Mouse (Mus musculus) thymus, postnatal 0 days (tissue): ENCODE data around the gene Apool. TPM values are rescaled to one million over a fixed set of nuclear protein-coding genes. Genes with fewer than 3 reads are reported as not detected.
A peak's percentile ranks its signal among the peaks of the same experiment; 100 is the strongest.

Source experiments
- DNase-seq: peaks from one replicate; pipeline ENCODE4 v3.0.0-alpha.2; 2015; ENCODE audit warnings: low spot score
- polyA plus RNA-seq: library from polyadenylated mRNA; unstranded; fragments of >200 nt; fragmentation: Nextera tagmentation; extraction: Ambion mirVana; gene quantifications from 2 replicates; pipeline ENCODE4 v1.2.1, GENCODE M21; 2015

Apool gene
- polyA plus RNA-seq = 48.1 and 53.1 TPM in 2 replicates

DNA sequence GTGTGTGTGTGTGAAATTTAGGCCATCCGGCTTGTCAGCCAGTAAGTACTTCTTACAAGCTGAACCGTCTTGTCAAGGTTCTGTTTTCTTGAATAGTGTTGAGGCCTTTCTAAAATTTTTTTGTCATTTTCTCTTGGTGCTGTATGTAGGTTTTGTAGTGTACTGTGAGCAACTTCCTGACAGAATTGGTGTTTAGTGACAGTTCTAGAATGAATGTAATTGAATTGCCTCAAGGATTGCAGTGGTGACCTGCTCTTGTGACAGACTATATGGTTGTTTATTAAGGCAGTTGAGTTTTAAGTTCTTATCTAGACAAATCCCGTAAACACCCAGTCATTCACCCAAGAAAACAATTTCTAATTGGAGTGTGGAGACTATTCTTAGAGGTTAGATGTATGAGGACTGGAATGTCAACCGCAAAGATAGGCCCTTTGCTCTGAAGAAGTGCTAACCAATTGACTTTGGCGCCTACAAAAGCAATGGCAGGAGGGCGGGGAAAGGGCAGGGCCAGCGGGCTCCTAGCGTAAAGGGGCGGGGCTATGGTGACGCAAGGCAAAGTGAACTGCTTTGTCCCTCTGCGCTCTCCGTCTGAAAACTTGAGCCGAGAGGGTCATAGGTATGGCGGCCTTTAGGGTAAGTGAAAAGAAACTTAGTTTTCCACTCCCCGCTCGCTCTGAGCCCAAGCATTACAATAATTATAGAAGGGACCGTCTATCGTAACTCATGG is at the start of gene Apool:
Gene Apool (plus strand): TSS at position 531 of the 727 bp plus-strand sequence.
- peak; percentile 84 for DNase-seq

DNA sequence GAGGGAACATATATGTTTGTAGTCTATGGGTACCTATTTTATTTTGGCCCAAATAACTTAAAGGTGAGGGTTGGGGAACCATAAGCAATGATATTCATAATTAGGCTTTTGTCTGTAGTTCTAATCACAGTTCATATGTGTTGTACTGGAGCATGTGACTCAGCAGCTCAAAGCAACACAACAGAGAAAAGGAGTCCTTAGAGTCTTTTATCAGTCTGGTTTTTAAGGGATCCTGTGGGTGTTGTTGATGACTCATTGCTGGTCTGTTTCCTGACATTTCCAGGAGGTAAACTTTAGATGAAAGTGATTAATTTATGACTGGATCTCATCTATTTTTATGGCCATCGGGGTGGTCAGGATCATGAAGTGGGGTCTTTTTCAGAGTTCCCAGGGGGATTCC is 37.6 kb upstream of the Apool start:
- no peak for DNase-seq

GRCm38 (mm10) chrX:112311531-112311887 is 375 bp downstream of the Apool start:
- no peak for DNase-seq

DNA sequence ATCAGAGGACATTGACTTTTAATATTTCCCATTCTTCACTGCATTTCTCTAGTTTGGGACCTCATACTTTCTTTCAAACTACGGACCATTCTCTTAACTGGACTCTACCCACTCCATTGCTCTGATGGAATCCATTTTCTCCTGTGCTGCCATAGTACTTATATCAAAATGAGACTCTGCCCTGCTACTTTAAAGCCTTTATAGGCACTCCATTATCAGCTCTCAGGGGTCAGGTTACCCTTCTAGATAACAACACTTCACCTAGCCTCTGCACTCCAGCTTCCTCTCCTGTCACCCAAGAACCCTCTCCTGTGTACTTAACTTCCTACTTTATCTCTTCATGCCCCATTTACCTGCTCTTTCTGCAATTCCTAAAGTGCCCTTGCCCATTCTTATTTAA is 960 bp downstream of the Apool start:
- no peak for DNase-seq

DNA sequence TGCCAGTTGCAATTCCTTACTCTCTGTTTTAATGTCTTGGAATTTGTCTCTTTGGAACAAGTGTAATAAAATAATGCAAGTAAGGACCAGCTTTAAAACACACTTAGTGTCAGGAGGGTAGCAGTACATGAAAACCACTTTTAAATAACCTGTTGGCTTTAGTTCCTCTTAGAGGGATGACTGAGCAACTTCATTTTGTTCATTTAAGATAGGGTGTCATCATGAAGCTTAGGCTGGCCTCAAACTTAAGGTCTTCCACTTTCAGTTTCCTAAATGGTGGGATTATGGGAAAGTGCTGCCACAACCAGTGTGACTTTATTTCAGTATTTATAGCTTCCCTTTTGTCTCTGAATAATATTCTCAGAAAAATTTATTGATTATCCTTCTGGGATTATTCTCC is 9.1 kb downstream of the Apool start:
- DNase-seq = no peak

GRCm38 (mm10) chrX:112339486-112339885 is 28.4 kb downstream of the Apool start:
- no peak for DNase-seq

- no peak for DNase-seq
Observed at GRCm38 (mm10) chrX:112347467-112348394, 36.6 kb downstream of the Apool start.

- peak; percentile 7 for DNase-seq
Observed at GRCm38 (mm10) chrX:112348395-112348791, 37.3 kb downstream of the Apool start.

GRCm38 (mm10) chrX:112368426-112368825 is 57.3 kb downstream of the Apool start:
- no peak for DNase-seq

DNA sequence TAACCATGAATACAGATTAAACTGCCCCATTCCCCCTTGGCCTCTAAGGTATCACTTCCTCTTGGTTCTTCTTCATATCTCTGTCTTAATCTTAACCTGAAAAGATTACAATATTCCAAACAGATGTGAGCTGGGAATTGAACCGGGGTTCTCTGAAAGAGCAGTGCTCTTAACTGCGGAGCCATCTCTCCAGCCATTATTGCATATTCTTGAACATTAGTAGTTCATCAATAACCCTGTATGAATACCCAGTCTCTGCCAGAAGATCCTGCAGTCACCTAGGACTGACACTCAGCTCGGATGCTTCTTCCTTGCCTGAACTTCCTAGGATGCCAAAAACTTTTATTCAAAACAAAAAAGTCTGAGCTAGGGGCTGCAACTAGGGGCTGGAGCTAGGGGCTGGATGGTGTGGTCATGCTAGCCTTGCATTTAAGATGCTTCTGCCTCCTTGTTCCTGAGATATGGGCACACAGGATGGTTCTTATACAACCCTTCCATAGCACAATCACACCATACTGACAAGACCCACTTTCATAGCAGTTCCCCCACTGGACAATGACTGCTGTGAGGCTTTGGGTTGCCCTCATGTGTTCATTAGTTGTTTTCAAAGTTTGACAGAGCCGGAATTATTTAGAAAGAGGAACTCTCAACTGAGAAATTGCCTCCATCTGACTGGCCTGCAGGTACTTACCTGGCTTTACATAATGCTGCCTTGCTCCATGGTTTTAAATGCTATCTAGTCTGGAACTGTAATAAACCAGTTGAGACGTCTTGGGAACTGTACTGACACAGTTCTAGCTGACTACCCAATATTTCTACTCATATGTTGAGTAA is 59.7 kb downstream of the Apool start:
- DNase-seq = peak; percentile 55

DNA sequence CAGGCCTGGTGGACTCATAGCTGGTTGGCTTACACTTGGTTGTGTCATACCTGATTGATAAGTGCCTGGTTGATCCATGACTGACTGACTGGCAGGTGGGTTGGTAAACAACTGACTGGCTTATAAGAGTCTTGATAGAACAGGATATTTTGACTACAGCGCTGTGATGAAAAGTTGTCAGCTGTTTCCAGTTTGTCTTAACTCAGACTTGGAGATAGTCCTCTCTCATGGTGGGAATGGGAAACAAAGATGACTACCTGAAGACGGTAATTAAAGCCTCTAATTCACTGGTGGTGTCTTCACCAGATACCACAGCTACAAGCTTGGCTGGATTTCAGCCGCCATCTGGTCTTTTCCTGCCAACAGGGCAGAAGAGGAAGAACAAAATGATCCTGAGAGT is 95.5 kb downstream of the Apool start, which contains the start of gene Satl1:
Gene Satl1 (minus strand): TSS at position 101 of the 400 bp plus-strand sequence.
- no peak for DNase-seq

DNA sequence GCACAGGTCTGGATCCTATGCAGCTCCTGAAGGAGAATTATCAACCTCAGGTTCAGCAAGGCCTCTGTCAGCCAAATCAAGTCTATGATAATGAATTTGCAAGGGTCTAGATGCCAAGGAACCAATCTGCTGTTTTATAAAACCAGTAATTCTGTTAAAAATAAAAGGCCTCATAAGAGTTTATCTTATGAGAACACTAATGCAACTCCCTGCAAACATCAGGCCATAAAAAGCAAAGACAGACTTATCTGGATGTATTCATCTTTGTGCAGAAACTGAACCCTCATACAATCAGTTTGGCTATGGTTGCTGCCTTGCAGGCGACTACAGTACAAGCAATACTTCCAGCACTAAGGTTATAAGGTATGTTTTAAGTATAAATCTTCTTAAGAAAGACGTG is 101.2 kb downstream of the Apool start:
- no peak for DNase-seq

Other genes starting within 250 kb of the Apool start
- not detected in 2 replicates for gene 4933403O08Rik, start 72.3 kb upstream of the Apool start, polyA plus RNA-seq
- not detected in 2 replicates for gene Satl1, start 95.4 kb downstream of the Apool start, polyA plus RNA-seq
- not detected in 2 replicates for gene 2010106E10Rik, start 183.9 kb downstream of the Apool start, polyA plus RNA-seq